8 mouse cellular contexts compared by ENCODE assay signal in the genomic region with DNA sequence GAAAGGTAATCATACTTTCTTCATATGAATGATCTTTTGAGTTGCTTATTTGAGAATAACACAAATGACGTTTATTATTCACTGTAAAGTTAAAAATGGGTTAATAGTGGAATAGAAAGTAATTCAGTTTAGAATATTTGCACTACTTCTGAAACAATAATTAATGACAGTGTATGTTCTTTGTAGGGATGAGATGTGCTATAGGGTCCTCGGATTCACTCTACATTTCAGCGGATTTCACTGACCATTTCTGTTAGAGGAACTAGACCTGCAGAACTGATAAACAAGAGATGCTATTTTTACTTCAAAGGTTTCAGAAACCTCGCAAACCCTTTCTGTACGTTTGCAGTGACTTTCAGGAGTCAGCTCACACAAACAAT. TPM values are rescaled to one million over a fixed set of nuclear protein-coding genes. Genes with fewer than 3 reads are reported as not detected.
DNase-seq lines count a peak whose midpoint lies in the region; ATAC-seq and TF ChIP-seq lines count a peak whose summit lies in the region.

No protein-coding gene starts in this region.

- peaks cover 74% of the 10 kb centered on the region for H3K27me3 ChIP-seq in embryonic facial prominence, embryonic 15.5 days
- H3K27me3 ChIP-seq in intestine, embryonic 15.5 days (replicated peaks) = peaks cover 51% of the 10 kb centered on the region
- peaks cover 52% of the 10 kb centered on the region for H3K27me3 ChIP-seq in midbrain, postnatal 0 days (ENCODE audit: insufficient read depth, low read length)

- no peak overlapping the region for H3K9ac ChIP-seq in embryonic facial prominence, embryonic 15.5 days
- H3K9ac ChIP-seq in intestine, embryonic 15.5 days = no peak overlapping the region
- no peak overlapping the region for H3K9ac ChIP-seq in midbrain, postnatal 0 days (replicated peaks; ENCODE audit: low read length, poor library complexity, severe bottlenecking)

- no peak for DNase-seq in layer of hippocampus, adult 2 months (ENCODE audit: low spot score in 2 of 2)
- no peak for DNase-seq in layer of hippocampus, adult 11-12 months (ENCODE audit: low spot score)
- DNase-seq in midbrain, postnatal 0 days (ENCODE audit: low spot score) = no peak
- no peak for DNase-seq in c-Kit-positive CD71-positive TER-119-positive erythroid progenitor cells, embryonic 14.5 days (ENCODE audit: low spot score)
- no peak for DNase-seq in left cerebral cortex, adult 11 months (ENCODE audit: low spot score)
- no peak for DNase-seq in urinary bladder, postnatal 10 days (ENCODE audit: low spot score)

- H3K9me3 ChIP-seq in embryonic facial prominence, embryonic 15.5 days (replicated peaks) = no peaks in the 10 kb centered on the region
- no peaks in the 10 kb centered on the region for H3K9me3 ChIP-seq in intestine, embryonic 15.5 days
- no peaks in the 10 kb centered on the region for H3K9me3 ChIP-seq in midbrain, postnatal 0 days (ENCODE audit: low read length)

- TF ChIP-seq CTCF in layer of hippocampus, adult 2 months (conservative IDR thresholded peaks at IDR 0.05) = no peak
- TF ChIP-seq CTCF in midbrain, postnatal 0 days (IDR thresholded peaks at IDR 0.05) = no peak

- peak overlapping the region; percentile 99 for H3K27ac ChIP-seq in layer of hippocampus, adult 2 months
- H3K27ac ChIP-seq in embryonic facial prominence, embryonic 15.5 days (replicated peaks) = no peak overlapping the region
- H3K27ac ChIP-seq in intestine, embryonic 15.5 days = no peak overlapping the region
- no peak overlapping the region for H3K27ac ChIP-seq in midbrain, postnatal 0 days (ENCODE audit: low read depth, low read length)

- WGBS in embryonic facial prominence, embryonic 15.5 days = 1% methylated on average over 5 of the region's 5 CpGs
- WGBS in intestine, embryonic 15.5 days = under 1% methylated on average over 5 of the region's 5 CpGs
- WGBS in midbrain, postnatal 0 days = 1% methylated on average over 5 of the region's 5 CpGs

- no peak for ATAC-seq in embryonic facial prominence, embryonic 15.5 days (ENCODE audit: insufficient number of reproducible peaks, low FRiP score, low TSS enrichment, low read depth)
- no peak for ATAC-seq in intestine, embryonic 15.5 days
- no peak for ATAC-seq in midbrain, postnatal 0 days (ENCODE audit: low FRiP score)

- H3K36me3 ChIP-seq in embryonic facial prominence, embryonic 15.5 days = no peaks in the 10 kb centered on the region
- no peaks in the 10 kb centered on the region for H3K36me3 ChIP-seq in intestine, embryonic 15.5 days
- H3K36me3 ChIP-seq in midbrain, postnatal 0 days (ENCODE audit: insufficient read depth, low read length) = no peaks in the 10 kb centered on the region

- peaks cover 36% of the 10 kb centered on the region for H3K4me1 ChIP-seq in embryonic facial prominence, embryonic 15.5 days
- peaks cover 21% of the 10 kb centered on the region for H3K4me1 ChIP-seq in intestine, embryonic 15.5 days (replicated peaks)
- H3K4me1 ChIP-seq in midbrain, postnatal 0 days (ENCODE audit: insufficient read depth, low read length) = peaks cover 10% of the 10 kb centered on the region; the same call in 1 of the 2 replicates

- peak overlapping the region; percentile 96 for H3K4me2 ChIP-seq in embryonic facial prominence, embryonic 15.5 days (replicated peaks)
- peak overlapping the region; percentile 97 for H3K4me2 ChIP-seq in intestine, embryonic 15.5 days (replicated peaks)
- peak overlapping the region; percentile 66 for H3K4me2 ChIP-seq in midbrain, postnatal 0 days (ENCODE audit: low read depth, low read length, poor library complexity, severe bottlenecking)

- peak overlapping the region; percentile 87 for H3K4me3 ChIP-seq in layer of hippocampus, adult 2 months
- peak overlapping the region; percentile 73 for H3K4me3 ChIP-seq in embryonic facial prominence, embryonic 15.5 days (replicated peaks)
- peak overlapping the region; percentile 74 for H3K4me3 ChIP-seq in intestine, embryonic 15.5 days (replicated peaks)
- peak overlapping the region; percentile 44 for H3K4me3 ChIP-seq in midbrain, postnatal 0 days (ENCODE audit: low read depth, low read length)

RNA-seq across cellular contexts. Expression of a gene that starts 0.4 kb away (rescaled TPM):
- 1 to 10 TPM; 3.8 to 7.2 TPM for total RNA-seq in layer of hippocampus, adult 2 months (2021)
- 0.14 TPM in 1 of 2 replicates, not detected in the other for polyA plus RNA-seq in embryonic facial prominence, embryonic 15.5 days (2015; fragmentation: Nextera tagmentation; extraction: Ambion mirVana)
- polyA plus RNA-seq in intestine, embryonic 15.5 days (2015; fragmentation: Nextera tagmentation; extraction: Ambion mirVana) = 0.05 TPM in 1 of 2 replicates, not detected in the other
- total RNA-seq in midbrain, postnatal 0 days (2014; rRNA removed) = not detected in 2 replicates
- not detected in 2 replicates for polyA plus RNA-seq in midbrain, postnatal 0 days (2015; fragmentation: Nextera tagmentation; extraction: Ambion mirVana)

RNA-seq across cellular contexts. Expression of a gene that starts 16.7 kb away (rescaled TPM):
- total RNA-seq in layer of hippocampus, adult 2 months (2021) = 10 to 100 TPM; 54.5 to 55.7 TPM
- polyA plus RNA-seq in embryonic facial prominence, embryonic 15.5 days (2015; fragmentation: Nextera tagmentation; extraction: Ambion mirVana) = 21.9 and 22.7 TPM in 2 replicates
- 16.6 and 20.1 TPM in 2 replicates for polyA plus RNA-seq in intestine, embryonic 15.5 days (2015; fragmentation: Nextera tagmentation; extraction: Ambion mirVana)
- total RNA-seq in midbrain, postnatal 0 days (2014; rRNA removed) = 49.1 and 64.4 TPM in 2 replicates
- polyA plus RNA-seq in midbrain, postnatal 0 days (2015; fragmentation: Nextera tagmentation; extraction: Ambion mirVana) = 11.5 and 13.1 TPM in 2 replicates

RNA-seq across cellular contexts. Expression of a gene that starts 21.3 kb away (rescaled TPM):
- 100 to 1,000 TPM; 106 TPM for total RNA-seq in layer of hippocampus, adult 2 months (2021)
- polyA plus RNA-seq in embryonic facial prominence, embryonic 15.5 days (2015; fragmentation: Nextera tagmentation; extraction: Ambion mirVana) = 213 and 215 TPM in 2 replicates
- 217 and 235 TPM in 2 replicates for polyA plus RNA-seq in intestine, embryonic 15.5 days (2015; fragmentation: Nextera tagmentation; extraction: Ambion mirVana)
- total RNA-seq in midbrain, postnatal 0 days (2014; rRNA removed) = 128 and 139 TPM in 2 replicates
- 187 and 193 TPM in 2 replicates for polyA plus RNA-seq in midbrain, postnatal 0 days (2015; fragmentation: Nextera tagmentation; extraction: Ambion mirVana)
